Mouse (Mus musculus) ES-E14 (cell line): ENCODE data around the gene Grin3a. TPM values are rescaled to one million over a fixed set of nuclear protein-coding genes. Genes with fewer than 3 reads are reported as not detected.
A peak's percentile ranks its signal among the peaks of the same experiment; 100 is the strongest.

Experiments
- DNase-seq: peaks from one replicate; pipeline ENCODE4 v3.0.0-alpha.2; 2013; ENCODE audit warnings: low read depth, low spot score
- H3K27ac ChIP-seq: 2 replicates; pipeline ENCODE4 v1.5.1; 2012; ENCODE audit warnings: low read depth, mild to moderate bottlenecking, low read length, moderate library complexity, mixed read lengths; ENCODE audit not compliant: poor library complexity, insufficient read depth, severe bottlenecking
- H3K36me3 ChIP-seq: 2 replicates; pipeline ENCODE4 v1.6.1; 2012; ENCODE audit warnings: mild to moderate bottlenecking, low read length, moderate library complexity, mixed read lengths; ENCODE audit not compliant: control insufficient read depth, poor library complexity, insufficient read depth, severe bottlenecking
- H3K4me1 ChIP-seq, 2 experiments: fragments of 150-350 bp in 1 of 2; sonication (generic) in 1 of 2; 2 replicates each; pipeline ENCODE4 v1.6.1; 2012; ENCODE audit warnings: low read length in 2 of 2, mild to moderate bottlenecking in 1 of 2, mixed read lengths in 1 of 2; ENCODE audit not compliant: control insufficient read depth in 2 of 2, insufficient read depth in 2 of 2, poor library complexity in 1 of 2
- H3K4me3 ChIP-seq, 2 experiments: fragments of 150-350 bp in 1 of 2; sonication (generic) in 1 of 2; 2 replicates each; pipeline ENCODE4 v1.5.1; 2012; ENCODE audit warnings: low read length in 2 of 2, low read depth in 1 of 2, mild to moderate bottlenecking in 1 of 2, mixed read lengths in 1 of 2; ENCODE audit not compliant: insufficient read depth in 1 of 2, poor library complexity in 1 of 2, severe bottlenecking in 1 of 2
- H3K9ac ChIP-seq: 2 replicates; pipeline ENCODE4 v1.6.1; 2012; ENCODE audit warnings: low read depth, mild to moderate bottlenecking, low read length, mixed read lengths; ENCODE audit not compliant: poor library complexity, insufficient read depth, severe bottlenecking
- H3K9me3 ChIP-seq: fragments of 150-350 bp; sonication (generic); 2 replicates; pipeline ENCODE4 v1.6.1; 2012; ENCODE audit warnings: low read depth, mild to moderate bottlenecking, low read length; ENCODE audit not compliant: control insufficient read depth, insufficient read depth
- CHD2 ChIP-seq: IDR thresholded peaks from 2 replicates; pipeline ENCODE4 v1.6.1; 2014; ENCODE audit warnings: mild to moderate bottlenecking, low read depth, low read length, inconsistent platforms
- HCFC1 ChIP-seq: IDR thresholded peaks from 2 replicates; pipeline ENCODE4 v1.6.1; 2012; ENCODE audit warnings: low read length, inconsistent platforms, borderline replicate concordance; ENCODE audit not compliant: insufficient read depth
- MAFK ChIP-seq: IDR thresholded peaks from 2 replicates; pipeline ENCODE4 v1.6.1; 2014; ENCODE audit warnings: mild to moderate bottlenecking, low read depth, low read length, inconsistent platforms; ENCODE audit not compliant: insufficient read depth
- ZC3H11A ChIP-seq: IDR thresholded peaks from 2 replicates; pipeline ENCODE4 v1.6.1; 2012; ENCODE audit warnings: low read depth, mild to moderate bottlenecking, inconsistent platforms, low read length, borderline replicate concordance
- ZNF384 ChIP-seq: IDR thresholded peaks from 2 replicates; pipeline ENCODE4 v1.6.1; 2012; ENCODE audit warnings: low read depth, low read length, inconsistent platforms
- in situ Hi-C, 2 experiments: fragments of 600-800 bp; cut with MboI; formaldehyde crosslinking; loops; one replicate each; pipeline ENCODE4 v1.15.1; 2025; ENCODE audit warnings: low sequenced_read_pairs in 2 of 2, inconsistent platforms in 1 of 2; ENCODE audit not compliant: unreplicated experiment in 2 of 2
- total RNA-seq: library from RNA; depleted of rRNA; stranded (reverse); fragments of 300-350 nt; gene quantifications from 2 replicates; pipeline ENCODE4 v1.2.3, GENCODE M21; 2012; rRNA removed

Gene Grin3a
- total RNA-seq = 0.11 and 0.18 TPM in 2 replicates

- Histone ChIP-seq H3K4me3 (peak within 1 kb of the TSS; percentile 59 to 73), H3K4me1 (peaks cover 0 to 3% of the 10 kb centered on the region in 2 experiments; a peak in 1 of 4 replicates), H3K27ac (no peak within 1 kb of the TSS), H3K9me3 (no peaks in the 10 kb centered on the region), H3K36me3 (no peaks in the 10 kb centered on the region), H3K9ac (peak within 1 kb of the TSS; percentile 27)
- no peak for DNase-seq
- in situ Hi-C loops = no loop called here
- TF ChIP-seq MAFK = no peak
- TF ChIP-seq ZC3H11A = no peak
- no peak for TF ChIP-seq ZNF384
- no peak for TF ChIP-seq CHD2
- no peak for TF ChIP-seq HCFC1
Observed at GRCm38 (mm10) chr4:49845612-49845985, at the start of gene Grin3a. Gene Grin3a, minus strand, starts transcription at chr4:49845744.

- no peak overlapping the region for H3K27ac ChIP-seq
- TF ChIP-seq MAFK = no peak
- no peak overlapping the region for H3K4me3 ChIP-seq
- peak; percentile 42 for DNase-seq
- H3K4me1 ChIP-seq = no peaks in the 10 kb centered on the region
- H3K9me3 ChIP-seq = no peaks in the 10 kb centered on the region
- no peaks in the 10 kb centered on the region for H3K36me3 ChIP-seq
- in situ Hi-C loops = no loop called here
- no peak overlapping the region for H3K9ac ChIP-seq
Observed at GRCm38 (mm10) chr4:49891835-49892301, 46.3 kb upstream of the Grin3a start.

- in situ Hi-C loops = no loop called here
- no peaks in the 10 kb centered on the region for H3K9me3 ChIP-seq
- no peak overlapping the region for H3K4me3 ChIP-seq
- H3K9ac ChIP-seq = no peak overlapping the region
- TF ChIP-seq CHD2 (no peak), MAFK (no peak), ZC3H11A (no peak), HCFC1 (no peak), ZNF384 (no peak)
- DNase-seq = no peak
- H3K36me3 ChIP-seq = no peaks in the 10 kb centered on the region
- no peak overlapping the region for H3K27ac ChIP-seq
- H3K4me1 ChIP-seq = no peaks in the 10 kb centered on the region
Observed at GRCm38 (mm10) chr4:49877084-49877483, 31.5 kb upstream of the Grin3a start.

- Histone ChIP-seq H3K36me3 (no peaks in the 10 kb centered on the region), H3K9me3 (no peaks in the 10 kb centered on the region), H3K4me1 (no peaks in the 10 kb centered on the region), H3K9ac (no peak overlapping the region), H3K4me3 (no peak overlapping the region), H3K27ac (no peak overlapping the region)
- no peak for TF ChIP-seq ZNF384
- TF ChIP-seq MAFK = no peak
- TF ChIP-seq HCFC1 = no peak
- TF ChIP-seq CHD2 = no peak
- TF ChIP-seq ZC3H11A = no peak
- in situ Hi-C loops = no loop called here
- DNase-seq = no peak
Observed at GRCm38 (mm10) chr4:49860611-49861010, 15.1 kb upstream of the Grin3a start.
